Mouse (Mus musculus) c-Kit-positive CD71-positive TER-119-negative erythroid progenitor cells, embryonic 14.5 days (primary cell): ENCODE data around the gene Tnni3k.

Experiments used
- DNase-seq: peaks from one replicate; pipeline ENCODE4 v3.0.0-alpha.2; 2013; ENCODE audit warnings: low read depth

Tnni3k gene

GRCm38 (mm10) chr3:154761108-154761507 is 294.1 kb downstream of the Tnni3k start:
- DNase-seq, result no peak

- DNase-seq, result no peak
Observed at GRCm38 (mm10) chr3:154758089-154758488, 297.1 kb downstream of the Tnni3k start.

- DNase-seq, result no peak
Observed at GRCm38 (mm10) chr3:154755225-154755624, 300.0 kb downstream of the Tnni3k start.

GRCm38 (mm10) chr3:154754505-154754904 is 300.7 kb downstream of the Tnni3k start:
- DNase-seq, result no peak

GRCm38 (mm10) chr3:154744317-154744716 is 310.9 kb downstream of the Tnni3k start:
- no peak for DNase-seq

- no peak for DNase-seq
Observed at GRCm38 (mm10) chr3:154742927-154743326, 312.3 kb downstream of the Tnni3k start.

- no peak for DNase-seq
Observed at GRCm38 (mm10) chr3:154741496-154741895, 313.7 kb downstream of the Tnni3k start.
